Mouse (Mus musculus): Measurements from ENCODE around the gene Lrrc73.

DNA sequence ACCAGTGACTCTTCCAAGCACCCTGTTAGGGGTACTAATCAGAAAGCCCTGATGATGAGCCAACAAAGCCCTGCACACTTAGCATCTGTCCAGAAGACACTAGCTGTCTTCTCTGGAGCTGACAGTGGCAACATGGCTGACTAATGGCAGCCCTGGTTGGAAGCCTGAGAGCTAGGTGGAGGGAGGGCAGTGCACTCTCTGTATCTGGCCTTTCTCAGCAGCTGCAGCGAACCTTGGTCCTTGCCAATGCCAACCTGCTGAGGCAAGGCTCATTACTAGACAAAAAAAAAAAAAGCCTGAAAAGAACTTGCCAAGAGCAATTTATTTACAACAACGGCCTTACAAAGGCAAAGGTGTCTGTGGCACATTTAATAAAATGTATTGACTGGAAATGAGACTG lies 9.7 kb upstream of the Lrrc73 start:
- TF ChIP-seq CTCF (IDR thresholded peaks at IDR 0.05) = no peak
- no peak for TF ChIP-seq EP300 (IDR thresholded peaks at IDR 0.05)

Measured in lung, postnatal 0 days (tissue).